Mouse (Mus musculus) MEL (cell line): ENCODE measurements around the gene Tspoap1. TPM values are rescaled to one million over a fixed set of nuclear protein-coding genes. Genes with fewer than 3 reads are reported as not detected.

ENCODE experiments used
- DNase-seq: peaks from one replicate; pipeline ENCODE4 v3.0.0; 2011; ENCODE audit warnings: low read depth, low spot score
- H3K27ac ChIP-seq: 2 replicates; pipeline ENCODE4 v1.5.1; 2012; ENCODE audit warnings: low read depth, mild to moderate bottlenecking, control low read depth, low read length, moderate library complexity; ENCODE audit not compliant: control insufficient read depth
- H3K27me3 ChIP-seq, 2 experiments: fragments of 150-350 bp in 1 of 2; sonication (generic) in 1 of 2; 2 replicates each; pipeline ENCODE4 v1.6.1; 2012; ENCODE audit warnings: low read length in 2 of 2, mild to moderate bottlenecking in 2 of 2, improper control_type of control experiment in 1 of 2, moderate library complexity in 1 of 2; ENCODE audit not compliant: insufficient read depth in 2 of 2, control insufficient read depth in 1 of 2
- H3K36me3 ChIP-seq, 2 experiments: 2 replicates each; pipeline ENCODE4 v1.6.1; 2012 to 2014; ENCODE audit warnings: low read length in 2 of 2, improper control_type of control experiment in 1 of 2, inconsistent platforms in 1 of 2, mild to moderate bottlenecking in 1 of 2; ENCODE audit not compliant: insufficient read depth in 2 of 2, control insufficient read depth in 1 of 2
- H3K4me1 ChIP-seq, 2 experiments: fragments of 150-350 bp in 1 of 2; sonication (generic) in 1 of 2; 2 replicates each; pipeline ENCODE4 v1.6.1; 2012; ENCODE audit warnings: low read length in 2 of 2, improper control_type of control experiment in 1 of 2, mild to moderate bottlenecking in 1 of 2; ENCODE audit not compliant: insufficient read depth in 2 of 2, control insufficient read depth in 1 of 2
- H3K4me3 ChIP-seq, 2 experiments: fragments of 150-350 bp in 1 of 2; sonication (generic) in 1 of 2; 2 replicates each; pipeline ENCODE4 v1.5.1; 2012; ENCODE audit warnings: low read depth in 2 of 2, low read length in 2 of 2, mild to moderate bottlenecking in 2 of 2, moderate library complexity in 2 of 2, control low read depth in 1 of 2, improper control_type of control experiment in 1 of 2; ENCODE audit not compliant: control insufficient read depth in 1 of 2, insufficient read depth in 1 of 2
- H3K79me2 ChIP-seq: 2 replicates; pipeline ENCODE4 v1.6.1; 2012; ENCODE audit warnings: mild to moderate bottlenecking, low read length, moderate library complexity; ENCODE audit not compliant: control insufficient read depth, poor library complexity, insufficient read depth
- H3K9ac ChIP-seq: 2 replicates; pipeline ENCODE4 v1.6.1; 2012; ENCODE audit warnings: low read depth, mild to moderate bottlenecking, control low read depth, low read length, moderate library complexity; ENCODE audit not compliant: control insufficient read depth, poor library complexity, severe bottlenecking
- H3K9me3 ChIP-seq: fragments of 150-350 bp; sonication (generic); replicated peaks from 2 replicates; pipeline ENCODE4 v1.6.1; 2012; ENCODE audit warnings: mild to moderate bottlenecking, low read length, improper control_type of control experiment, moderate library complexity; ENCODE audit not compliant: insufficient read depth
- CHD1 ChIP-seq: IDR thresholded peaks from 2 replicates; pipeline ENCODE4 v1.6.1; 2012; ENCODE audit warnings: low read depth, mild to moderate bottlenecking, inconsistent platforms, low read length, improper control_type of control experiment
- CHD2 ChIP-seq: IDR thresholded peaks from 2 replicates; pipeline ENCODE4 v1.6.1; 2011; ENCODE audit warnings: low read length, improper control_type of control experiment
- CTCF ChIP-seq, 3 experiments: IDR thresholded peaks in 2 of 3; conservative IDR thresholded peaks in 1 of 3; 2 replicates each; pipeline ENCODE4 v1.5.1; 2011 to 2012; ENCODE audit warnings: low read length in 3 of 3, low read depth in 2 of 3, mild to moderate bottlenecking in 2 of 3, improper control_type of control experiment in 1 of 3, inconsistent platforms in 1 of 3, mixed read lengths in 1 of 3, moderate library complexity in 1 of 3; ENCODE audit not compliant: control insufficient read depth in 1 of 3, insufficient read depth in 1 of 3, poor library complexity in 1 of 3, severe bottlenecking in 1 of 3
- E2F4 ChIP-seq: IDR thresholded peaks from 2 replicates; pipeline ENCODE4 v1.6.1; 2011; ENCODE audit warnings: low read depth, low read length, improper control_type of control experiment, borderline replicate concordance
- ETS1 ChIP-seq: IDR thresholded peaks from 2 replicates; pipeline ENCODE4 v1.6.1; 2012; ENCODE audit warnings: low read depth, mild to moderate bottlenecking, inconsistent platforms, low read length, improper control_type of control experiment, moderate library complexity
- GABPA ChIP-seq: IDR thresholded peaks from 2 replicates; pipeline ENCODE4 v1.6.1; 2012; ENCODE audit warnings: low read depth, mild to moderate bottlenecking, inconsistent platforms, low read length, improper control_type of control experiment, moderate library complexity
- GATA1 ChIP-seq: IDR thresholded peaks from 2 replicates; pipeline ENCODE4 v1.6.1; 2011; ENCODE audit warnings: low read depth, low read length, improper control_type of control experiment
- HCFC1 ChIP-seq: IDR thresholded peaks from 2 replicates; pipeline ENCODE4 v1.6.1; 2012; ENCODE audit warnings: low read depth, mild to moderate bottlenecking, inconsistent platforms, low read length, improper control_type of control experiment, moderate library complexity
- MAZ ChIP-seq: IDR thresholded peaks from 2 replicates; pipeline ENCODE4 v1.6.1; 2012; ENCODE audit warnings: low read depth, mild to moderate bottlenecking, inconsistent platforms, low read length, improper control_type of control experiment
- MEF2A ChIP-seq: IDR thresholded peaks from 2 replicates; pipeline ENCODE4 v1.6.1; 2014; ENCODE audit warnings: low read depth, mild to moderate bottlenecking, inconsistent platforms, low read length, improper control_type of control experiment; ENCODE audit not compliant: poor library complexity, insufficient replicate concordance, severe bottlenecking; ENCODE audit errors: extremely low read depth
- POLR2AphosphoS5 ChIP-seq: IDR thresholded peaks from 2 replicates; pipeline ENCODE4 v1.6.1; 2012; ENCODE audit warnings: low read depth, borderline replicate concordance, mild to moderate bottlenecking, inconsistent platforms, low read length, moderate library complexity, mixed read lengths
- RAD21 ChIP-seq: IDR thresholded peaks from 2 replicates; pipeline ENCODE4 v1.6.1; 2011; ENCODE audit warnings: mild to moderate bottlenecking, low read depth, low read length, improper control_type of control experiment
- RCOR1 ChIP-seq: IDR thresholded peaks from 2 replicates; pipeline ENCODE4 v1.6.1; 2012; ENCODE audit warnings: low read depth, mild to moderate bottlenecking, inconsistent platforms, low read length, improper control_type of control experiment
- SMC3 ChIP-seq: IDR thresholded peaks from 2 replicates; pipeline ENCODE4 v1.6.1; 2011; ENCODE audit warnings: low read depth, low read length, improper control_type of control experiment
- TBP ChIP-seq: IDR thresholded peaks from 2 replicates; pipeline ENCODE4 v1.8.0; 2011; ENCODE audit warnings: low read depth, low read length, improper control_type of control experiment
- TCF12 ChIP-seq: IDR thresholded peaks from 2 replicates; pipeline ENCODE4 v1.6.1; 2014; ENCODE audit warnings: low read depth, mild to moderate bottlenecking, inconsistent platforms, low read length, improper control_type of control experiment, moderate library complexity
- USF1 ChIP-seq: IDR thresholded peaks from 2 replicates; pipeline ENCODE4 v1.6.1; 2014; ENCODE audit warnings: low read depth, mild to moderate bottlenecking, inconsistent platforms, low read length, improper control_type of control experiment, moderate library complexity
- USF2 ChIP-seq, 2 experiments: IDR thresholded peaks; 2 replicates each; pipeline ENCODE4 v1.6.1; 2011 to 2012; ENCODE audit warnings: improper control_type of control experiment in 2 of 2, low read length in 2 of 2, borderline replicate concordance in 1 of 2, inconsistent platforms in 1 of 2, low read depth in 1 of 2, mild to moderate bottlenecking in 1 of 2; ENCODE audit not compliant: insufficient read depth in 1 of 2
- ZKSCAN1 ChIP-seq: IDR thresholded peaks from 2 replicates; pipeline ENCODE4 v1.6.1; 2012; ENCODE audit warnings: low read depth, mild to moderate bottlenecking, inconsistent platforms, low read length, improper control_type of control experiment, moderate library complexity
- ZNF384 ChIP-seq: IDR thresholded peaks from 2 replicates; pipeline ENCODE4 v1.6.1; 2012; ENCODE audit warnings: low read depth, mild to moderate bottlenecking, inconsistent platforms, low read length, improper control_type of control experiment
- polyA plus RNA-seq, 2 experiments: library from polyadenylated mRNA; stranded (reverse) in 1 of 2; unstranded in 1 of 2; fragments of >175 nt in 1 of 2; fragments of >200 nt in 1 of 2; gene quantifications; 2 replicates each; pipeline versions ENCODE4 v1.2.1 to v1.2.4; 2012; ENCODE audit warnings: low replicate concordance in 2 of 2, low read depth in 1 of 2; ENCODE audit not compliant: insufficient read length in 2 of 2, insufficient read depth in 1 of 2, missing spikeins in 1 of 2
- total RNA-seq: library from RNA; depleted of rRNA; stranded (reverse); fragments of 300-350 nt; gene quantifications from 2 replicates; pipeline ENCODE4 v1.2.3, GENCODE M21; 2012

The Tspoap1 gene
- total and polyA plus RNA-seq, 3 experiments = 5.2 to 8.6 TPM; not detected in 1

DNA sequence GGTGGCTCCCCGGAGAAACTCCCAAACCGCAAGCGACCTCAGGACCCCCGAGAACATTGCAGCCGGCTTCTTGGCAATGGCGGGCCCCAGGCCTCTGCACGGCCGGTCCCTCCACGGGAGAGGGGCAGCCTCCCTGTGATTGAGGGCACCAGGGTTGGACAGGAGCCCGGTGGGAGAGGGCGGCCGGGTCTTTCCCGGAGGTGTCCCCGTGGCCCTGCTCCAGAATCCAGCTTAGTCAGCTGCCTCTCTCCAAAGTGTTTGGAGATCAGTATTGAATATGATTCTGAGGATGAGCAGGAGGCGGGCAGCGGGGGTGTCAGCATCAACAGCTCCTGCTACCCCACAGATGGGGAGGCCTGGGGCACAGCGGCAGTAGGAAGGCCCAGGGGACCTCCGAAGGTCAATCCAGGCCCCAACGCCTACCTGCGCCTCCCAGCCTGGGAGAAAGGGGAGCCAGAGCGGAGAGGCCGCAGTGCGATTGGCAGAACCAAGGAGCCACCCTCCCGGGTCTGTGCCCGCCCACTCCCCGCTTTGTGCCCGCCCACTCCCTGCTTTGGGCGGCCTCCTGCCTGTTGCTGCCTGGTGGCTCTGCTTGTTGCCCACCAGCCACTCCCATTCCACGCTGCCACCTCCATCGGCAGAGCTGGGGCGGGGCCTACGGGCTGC is 17.9 kb downstream of the Tspoap1 start:
- no peak overlapping the region for H3K9ac ChIP-seq
- H3K4me3 ChIP-seq = no peak overlapping the region
- no peaks in the 10 kb centered on the region for H3K4me1 ChIP-seq
- TF ChIP-seq ETS1 (no peak), CTCF (IDR thresholded peaks at IDR 0.05 in 2 of 3, conservative IDR thresholded peaks at IDR 0.05 in 1 of 3; ENCODE audit: control insufficient read depth in 1 of 3, insufficient read depth in 1 of 3, low read depth in 2 of 3, low read length in 3 of 3, poor library complexity in 1 of 3, severe bottlenecking in 1 of 3) (no peak), USF2 (IDR thresholded peaks at IDR 0.05; ENCODE audit: borderline replicate concordance in 1 of 2, insufficient read depth in 1 of 2, low read depth in 1 of 2, low read length in 2 of 2) (no peak), MAZ (no peak), POLR2AphosphoS5 (no peak), USF1 (no peak), CHD1 (no peak), GABPA (no peak), RCOR1 (no peak), ZKSCAN1 (no peak), TBP (no peak), HCFC1 (no peak), ZNF384 (no peak), MEF2A (no peak), E2F4 (no peak), SMC3 (no peak), RAD21 (no peak), TCF12 (no peak)
- no peaks in the 10 kb centered on the region for H3K27me3 ChIP-seq
- no peaks in the 10 kb centered on the region for H3K9me3 ChIP-seq
- no peaks in the 10 kb centered on the region for H3K79me2 ChIP-seq
- no peak overlapping the region for H3K27ac ChIP-seq
- peaks cover 0 to 2% of the 10 kb centered on the region in 2 experiments; a peak in 1 of 4 replicates for H3K36me3 ChIP-seq
- no peak for DNase-seq

DNA sequence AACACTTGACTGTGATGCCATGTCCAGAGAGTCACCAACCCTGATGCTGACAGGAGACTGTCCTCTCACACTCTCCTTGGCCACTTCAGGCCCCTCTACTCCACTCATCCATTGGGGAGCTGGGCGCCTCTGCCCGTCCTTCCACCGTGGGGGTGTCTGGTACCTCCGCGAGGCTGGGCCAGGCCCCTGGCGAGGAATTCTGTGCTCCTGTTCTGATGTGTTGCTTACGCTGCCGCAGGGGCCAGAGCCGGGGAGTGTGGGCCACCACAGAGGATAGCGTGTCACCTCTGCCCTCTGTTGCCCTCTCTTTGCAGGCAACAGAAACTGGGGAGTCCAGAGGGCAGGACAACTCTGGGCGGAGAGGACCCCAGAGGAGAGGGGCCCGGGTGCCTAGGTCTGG is 18.6 kb downstream of the Tspoap1 start:
- H3K27ac ChIP-seq = no peak overlapping the region
- no peaks in the 10 kb centered on the region for H3K79me2 ChIP-seq
- H3K9ac ChIP-seq = no peak overlapping the region
- no peak for TF ChIP-seq CHD2
- TF ChIP-seq ETS1 = no peak
- TF ChIP-seq GATA1 = no peak
- no peak for TF ChIP-seq TCF12
- H3K27me3 ChIP-seq = no peaks in the 10 kb centered on the region
- DNase-seq = no peak
- peaks cover 0 to 2% of the 10 kb centered on the region in 2 experiments; a peak in 1 of 4 replicates for H3K36me3 ChIP-seq
- H3K9me3 ChIP-seq = no peaks in the 10 kb centered on the region
- no peaks in the 10 kb centered on the region for H3K4me1 ChIP-seq
- H3K4me3 ChIP-seq = no peak overlapping the region
